Mouse (Mus musculus) E14TG2a.4 (cell line): Measurements from ENCODE around the gene Slc13a3.

ENCODE experiments used
- CTCF ChIP-seq: conservative IDR thresholded peaks from 2 replicates; pipeline ENCODE4 v1.5.1; 2014; ENCODE audit warnings: low read length
- NANOG ChIP-seq: IDR thresholded peaks from 2 replicates; pipeline ENCODE4 v1.6.1; 2014; ENCODE audit warnings: borderline replicate concordance, low read length, mixed read lengths
- POU5F1 ChIP-seq: IDR thresholded peaks from 2 replicates; pipeline ENCODE4 v1.6.1; 2014; ENCODE audit warnings: low read length, borderline replicate concordance

- no peak for TF ChIP-seq CTCF
- TF ChIP-seq POU5F1, result no peak
- TF ChIP-seq NANOG, result no peak
Observed at GRCm38 (mm10) chr2:165438881-165439280, 34.1 kb downstream of the Slc13a3 start.
